Mouse (Mus musculus) lung, postnatal 0 days (tissue): ENCODE measurements at regions not wholly inside any gene's neighbourhood (a gene's known extent, or its start where the extent isn't known, plus 50 kb on each side); places are given as distances from the start of the nearest gene placed in this dataset.

Experiments
- CTCF ChIP-seq: IDR thresholded peaks from 2 replicates; pipeline ENCODE4 v1.5.1; 2016; ENCODE audit warnings: antibody characterized with exemption, mild to moderate bottlenecking
- EP300 ChIP-seq: IDR thresholded peaks from 2 replicates; pipeline ENCODE4 v1.6.1; 2016; ENCODE audit warnings: antibody characterized with exemption, mild to moderate bottlenecking, control low read depth

DNA sequence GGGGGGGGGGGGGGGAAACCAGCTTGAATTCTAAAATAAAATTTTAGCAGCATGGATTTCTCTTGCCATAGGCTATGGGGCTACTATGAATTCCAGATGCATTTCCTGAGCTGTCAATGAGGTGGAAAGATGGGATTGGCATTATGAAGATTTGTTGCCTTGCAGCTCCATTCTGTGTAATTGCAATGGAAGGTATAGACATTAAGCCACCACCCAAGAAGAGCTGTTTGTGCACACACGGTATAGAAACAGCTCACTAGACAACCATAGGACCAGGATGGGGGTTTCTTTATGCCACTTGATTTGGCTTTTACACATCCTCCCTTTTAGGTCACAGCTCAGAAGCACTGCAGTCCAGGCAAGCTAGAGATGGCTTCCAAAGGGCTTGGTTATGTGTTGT, 247.8 kb downstream of the Satb1 start:
- TF ChIP-seq CTCF (no peak), EP300 (no peak)
